Mouse (Mus musculus) brain, embryonic 14.5 days (tissue): ENCODE measurements around the gene Actl6b.

ENCODE experiments used
- CTCF ChIP-seq: fragments of 200-500 bp; IDR thresholded peaks from 2 replicates; pipeline ENCODE4 v1.5.1; 2012; ENCODE audit warnings: inconsistent platforms, mild to moderate bottlenecking, moderate library complexity, borderline replicate concordance; ENCODE audit not compliant: insufficient read depth, insufficient read length; ENCODE audit errors: extremely low read depth
- POLR2A ChIP-seq: fragments of 200-500 bp; IDR thresholded peaks from 2 replicates; pipeline ENCODE4 v1.6.1; 2012; ENCODE audit warnings: mild to moderate bottlenecking, inconsistent platforms, borderline replicate concordance; ENCODE audit not compliant: poor library complexity, insufficient read depth, insufficient read length, severe bottlenecking; ENCODE audit errors: extremely low read depth

DNA sequence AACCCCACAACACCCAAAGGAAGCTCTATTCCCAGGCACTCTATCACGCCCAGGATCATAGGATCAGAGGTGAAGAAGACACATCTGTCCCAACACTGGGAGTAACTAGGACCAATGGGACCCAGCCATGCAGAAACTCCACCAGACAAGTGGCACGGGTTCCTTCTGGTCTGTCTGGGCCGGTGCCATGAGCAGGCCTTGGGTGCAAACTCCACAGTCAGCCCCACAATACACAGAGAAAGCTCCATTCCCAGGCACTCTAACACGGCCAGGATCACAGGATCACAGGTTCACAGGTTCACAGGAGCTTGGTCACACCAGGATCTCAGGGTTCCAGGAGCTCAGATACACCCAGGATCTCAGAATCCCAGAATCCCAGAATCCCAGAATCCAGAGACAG is 7.7 kb upstream of the Actl6b start:
- TF ChIP-seq CTCF (no peak), POLR2A (no peak)
